Mouse (Mus musculus) thymus, adult 18-20 months (tissue): Measurements from ENCODE around the gene Eri3.

ENCODE experiments used
- DNase-seq, 2 experiments: peaks; one replicate each; pipeline ENCODE4 v3.0.0; 2022; ENCODE audit warnings: mixed read lengths in 2 of 2

Gene Eri3

DNA sequence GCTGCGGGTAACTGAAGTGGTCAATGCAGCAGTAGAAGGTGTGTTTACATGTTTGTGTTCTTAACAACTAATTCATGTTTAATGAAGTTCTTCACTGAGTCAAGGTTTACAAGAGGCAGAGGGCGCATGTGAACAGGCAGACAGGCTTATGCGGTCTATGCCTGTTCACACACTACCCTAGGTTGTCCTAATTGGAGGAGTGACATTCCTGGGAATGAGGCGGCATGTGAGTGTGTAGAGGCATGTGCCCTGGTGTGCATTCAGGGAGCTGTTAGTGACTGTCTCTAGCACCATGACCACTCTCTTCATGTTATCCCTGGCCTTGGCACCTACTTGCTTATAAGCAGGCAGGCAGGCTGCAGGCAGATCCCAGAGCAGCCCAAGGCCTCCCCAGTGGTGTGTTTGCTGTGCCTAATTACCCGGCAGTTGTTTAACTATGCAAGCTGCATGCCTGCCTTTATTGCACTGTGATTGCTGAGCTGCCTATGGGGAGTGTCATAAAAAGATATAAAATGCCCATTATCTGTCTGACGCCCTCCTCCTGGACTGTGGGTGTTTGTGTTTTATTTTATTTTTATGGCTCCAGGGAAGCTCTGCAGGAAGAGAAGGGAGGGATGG is 80.0 kb downstream of the Eri3 start:
- no peak for DNase-seq

DNA sequence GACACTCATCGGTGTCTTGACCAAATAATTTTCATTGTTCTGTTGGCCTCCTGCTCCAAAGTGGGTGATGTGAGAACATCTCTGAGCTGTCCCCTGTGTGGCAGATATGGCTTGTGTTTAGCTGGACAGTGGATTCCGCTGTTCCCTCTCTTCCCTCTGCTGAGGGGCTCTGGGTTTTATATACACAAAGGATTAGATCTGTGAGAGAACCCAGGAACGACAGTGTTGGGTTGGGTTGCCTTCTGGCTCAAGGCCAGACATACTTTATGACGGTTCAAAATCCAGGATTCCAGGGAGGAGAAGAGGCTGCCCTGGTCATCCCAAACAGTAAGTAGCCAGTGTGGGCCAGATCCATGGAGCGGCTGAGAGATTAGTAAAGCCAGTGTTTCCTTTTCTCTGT is 83.4 kb downstream of the Eri3 start:
- DNase-seq, result no peak

DNA sequence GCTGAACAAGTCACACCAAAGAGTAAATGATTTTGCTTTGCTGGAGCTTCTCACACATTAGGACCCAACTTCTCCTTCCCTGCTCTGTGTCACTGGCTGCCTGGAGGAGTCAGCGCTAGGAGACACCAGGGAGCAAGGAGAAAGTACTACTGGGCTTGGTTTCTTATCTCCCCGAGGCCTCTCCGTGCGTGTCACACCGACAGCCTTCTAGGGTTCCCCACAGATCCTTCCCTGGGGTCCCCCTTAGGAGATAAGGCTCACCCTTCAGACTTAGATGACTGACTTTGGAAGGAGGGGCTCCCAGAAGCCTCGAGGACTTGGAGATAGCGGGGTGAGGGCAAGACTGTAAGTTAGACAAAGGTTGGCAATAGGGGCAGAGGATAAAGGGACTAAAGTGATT is 84.5 kb downstream of the Eri3 start:
- DNase-seq, result no peak

DNA sequence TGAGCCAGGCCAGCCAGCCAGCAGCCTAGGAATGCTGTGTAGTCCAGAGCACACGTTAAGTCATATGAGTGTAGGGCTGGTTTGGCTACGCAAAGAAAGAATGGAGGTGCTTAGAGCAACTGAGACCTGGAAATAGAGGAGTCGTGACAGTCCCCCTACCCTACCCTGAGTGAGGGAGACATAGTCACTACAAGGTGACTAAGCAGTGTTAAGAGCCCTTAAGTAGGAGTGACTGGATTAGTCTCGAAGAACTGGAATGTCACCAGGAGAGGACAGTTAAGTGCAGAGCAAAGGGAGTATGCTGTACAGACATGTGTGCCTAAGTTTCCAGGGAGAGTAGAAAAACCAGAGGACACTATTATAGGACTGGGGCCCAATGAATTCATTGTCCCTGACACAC is 86.0 kb downstream of the Eri3 start:
- DNase-seq, result no peak

DNA sequence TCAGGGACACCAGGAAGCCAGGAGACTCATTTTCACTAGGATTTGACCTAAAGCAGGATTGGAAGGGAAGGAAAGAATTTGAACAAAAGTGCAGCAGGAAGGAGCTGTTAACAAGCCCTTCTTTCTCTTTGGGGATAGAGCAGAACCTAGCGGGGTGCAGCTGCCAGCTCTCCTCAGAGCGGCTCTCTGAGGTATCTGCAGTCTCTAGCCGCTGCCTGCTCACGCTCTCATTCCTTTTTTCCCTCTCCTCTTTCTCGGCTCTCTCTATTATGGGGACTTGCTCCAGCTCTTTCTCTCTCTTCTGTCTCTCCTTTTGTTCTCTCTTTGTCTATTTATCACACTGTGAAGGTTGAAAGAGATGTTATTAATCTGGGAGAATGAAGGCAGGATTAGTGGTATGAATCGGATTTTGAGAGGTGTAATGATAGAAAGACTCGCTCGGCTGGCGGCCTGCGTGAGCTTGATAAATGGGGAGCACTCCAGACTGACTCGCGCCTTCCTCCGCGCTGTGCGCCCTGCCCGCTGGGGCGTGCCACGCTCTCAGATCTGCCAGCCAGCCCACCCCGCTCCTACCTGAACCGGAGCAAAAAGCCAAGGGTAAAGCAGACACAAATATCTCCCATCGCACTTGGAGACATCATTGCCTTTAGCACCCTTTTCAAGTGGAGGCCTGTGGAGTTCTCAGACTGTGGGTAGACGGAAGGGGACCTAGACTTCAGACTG is 86.9 kb downstream of the Eri3 start:
- DNase-seq, result no peak

DNA sequence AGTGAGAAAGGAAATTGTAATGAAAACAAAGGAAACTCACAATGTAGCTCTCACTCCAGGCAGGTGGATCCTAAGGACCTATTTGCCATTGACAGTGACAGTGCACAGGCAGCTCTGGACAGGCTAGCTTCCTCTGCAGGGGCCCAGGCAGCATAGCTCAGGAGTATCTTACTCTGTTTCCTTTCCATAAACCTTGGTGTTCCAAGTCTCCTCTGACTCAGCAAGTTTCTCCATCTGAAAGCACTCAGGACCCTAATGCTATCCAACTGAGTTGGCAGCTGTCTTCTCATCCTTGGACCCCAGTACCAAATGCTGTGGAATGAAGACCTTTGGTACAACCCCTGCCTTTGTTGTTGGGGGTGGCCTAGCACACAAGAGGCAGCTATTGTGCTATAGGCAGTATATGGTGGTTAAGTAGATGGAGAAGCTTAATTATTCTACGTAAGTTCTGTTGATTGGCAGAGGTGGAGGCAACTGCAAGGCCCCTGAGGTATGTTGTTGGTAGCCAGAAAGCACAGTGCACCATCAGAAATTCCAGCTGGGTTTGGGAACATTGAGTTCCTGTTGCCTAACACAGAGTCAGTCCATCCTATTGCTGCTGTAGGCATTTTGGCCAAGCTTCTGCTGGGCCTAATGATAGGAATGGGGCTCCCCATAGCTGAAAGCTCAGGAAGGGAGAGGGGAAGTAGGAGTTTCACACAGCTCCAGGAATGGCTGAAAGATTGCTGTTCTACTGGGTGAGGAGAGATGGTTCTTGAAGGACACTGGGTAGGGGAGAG is 90.9 kb downstream of the Eri3 start:
- DNase-seq, result no peak

DNA sequence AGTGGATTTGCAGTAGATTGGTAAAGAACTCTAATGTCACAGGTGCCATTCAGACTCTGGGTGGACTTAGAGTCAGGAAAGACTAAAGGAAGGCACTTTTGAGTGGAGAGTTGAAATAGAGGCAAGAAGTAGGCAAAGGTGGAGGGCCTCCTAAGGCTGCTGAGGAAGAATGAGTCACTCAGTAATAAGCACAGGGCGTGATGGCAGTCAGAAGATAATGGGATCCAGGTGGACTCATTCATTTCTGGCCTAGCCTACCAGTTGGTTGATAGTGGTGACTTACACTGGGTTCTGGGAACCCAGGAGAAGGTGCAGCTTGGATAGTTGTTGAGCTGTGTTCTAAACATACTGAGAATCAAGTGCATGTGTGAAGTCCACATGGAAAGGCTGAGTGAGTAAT is 91.6 kb downstream of the Eri3 start:
- DNase-seq, result no peak

DNA sequence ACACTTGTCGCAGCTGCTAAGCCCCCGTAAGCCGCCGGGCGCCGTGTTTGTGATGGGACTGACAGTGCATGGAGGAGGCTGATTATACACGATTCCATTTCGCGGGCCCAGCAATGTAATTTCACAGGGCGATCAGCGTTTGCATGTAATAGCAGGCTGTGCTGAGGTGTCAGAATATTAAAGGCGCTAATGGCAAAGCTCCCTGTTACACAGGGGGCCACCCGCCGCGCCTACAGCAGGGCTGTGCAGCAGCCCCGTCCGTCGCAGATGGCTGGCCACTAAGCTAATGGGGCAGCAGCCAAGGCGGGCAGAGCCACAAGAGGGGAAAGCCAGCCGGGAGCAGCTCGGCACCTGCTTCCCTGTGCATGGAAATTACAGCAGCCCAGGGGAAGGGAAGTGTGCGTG is 94.9 kb downstream of the Eri3 start:
- DNase-seq, result no peak

DNA sequence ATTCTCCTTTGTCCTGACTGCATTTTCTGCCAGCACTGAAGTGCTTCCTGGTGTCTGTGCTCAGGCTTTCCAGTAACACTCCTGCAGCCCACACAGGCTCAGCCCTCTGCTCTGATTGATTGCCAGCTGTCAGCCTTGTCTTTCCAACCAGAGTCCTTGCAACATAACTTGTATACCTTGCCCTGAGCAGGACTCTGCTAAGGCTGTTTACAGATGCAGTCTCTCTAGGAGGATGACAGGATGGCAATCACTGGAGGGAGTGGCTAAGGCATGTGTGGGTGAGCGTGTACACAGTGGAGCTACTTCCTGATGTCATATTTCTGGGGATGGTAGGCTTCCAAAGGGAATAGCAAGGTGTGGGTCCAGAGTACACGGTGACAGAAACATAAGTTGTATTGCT is 95.7 kb downstream of the Eri3 start:
- no peak for DNase-seq

DNA sequence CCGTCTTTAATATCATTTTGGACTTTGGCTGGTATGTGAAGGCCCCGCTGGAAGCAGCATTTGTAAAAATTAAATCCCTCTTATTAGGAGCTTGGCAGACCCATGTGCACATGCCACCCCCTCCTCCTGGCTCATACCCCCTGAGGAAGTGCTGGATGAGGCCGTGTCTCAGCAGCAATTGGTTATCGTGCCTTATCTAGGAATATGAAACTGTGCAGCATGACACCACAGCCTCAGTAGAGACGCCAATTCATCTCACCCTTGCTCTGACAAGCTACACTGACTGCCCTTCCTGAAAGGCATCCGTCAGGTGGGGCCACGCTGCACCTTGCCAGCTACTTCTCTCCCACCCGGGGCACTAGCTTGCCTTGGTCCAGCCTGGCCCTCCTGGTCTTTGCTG is 96.3 kb downstream of the Eri3 start:
- DNase-seq, result no peak

DNA sequence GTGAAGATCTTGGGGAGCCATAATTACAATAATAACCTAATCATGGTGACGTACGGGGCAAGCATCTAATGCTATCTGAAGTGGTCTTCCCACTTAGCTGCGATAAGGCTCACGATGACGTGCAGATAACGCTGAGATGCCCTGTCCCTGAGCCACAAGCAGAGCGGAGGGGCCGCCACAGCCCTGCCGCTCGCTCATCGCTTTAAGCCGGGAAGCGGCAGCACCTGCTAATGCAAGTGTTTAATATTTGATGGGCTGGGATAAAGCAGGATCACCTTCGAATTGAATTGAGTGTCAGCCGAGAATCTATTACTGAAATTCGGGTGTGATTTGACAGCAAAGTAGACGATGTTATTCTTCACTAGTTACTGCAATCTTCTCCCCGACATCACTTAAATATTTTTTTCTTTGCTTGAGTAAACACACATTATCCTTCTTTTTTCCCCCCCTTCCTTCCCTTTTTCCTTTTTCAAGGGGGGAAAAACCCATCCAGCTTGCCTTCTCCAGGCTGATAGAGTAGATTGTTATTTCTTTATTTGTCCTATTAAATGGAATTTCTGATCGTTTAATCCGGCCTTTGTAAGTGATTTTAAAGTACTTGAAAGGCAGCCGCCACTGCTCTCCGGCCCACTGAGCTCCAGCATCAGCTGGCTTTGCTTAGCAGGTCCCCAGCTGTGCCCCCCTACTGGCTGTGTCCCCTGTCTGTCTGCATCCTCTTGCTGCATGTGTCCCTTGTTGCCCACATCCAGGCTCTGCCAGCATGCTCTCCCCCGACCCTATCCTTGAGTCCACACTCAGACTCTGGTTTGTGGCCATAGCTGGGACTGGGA is 97.0 kb downstream of the Eri3 start:
- DNase-seq, result no peak

DNA sequence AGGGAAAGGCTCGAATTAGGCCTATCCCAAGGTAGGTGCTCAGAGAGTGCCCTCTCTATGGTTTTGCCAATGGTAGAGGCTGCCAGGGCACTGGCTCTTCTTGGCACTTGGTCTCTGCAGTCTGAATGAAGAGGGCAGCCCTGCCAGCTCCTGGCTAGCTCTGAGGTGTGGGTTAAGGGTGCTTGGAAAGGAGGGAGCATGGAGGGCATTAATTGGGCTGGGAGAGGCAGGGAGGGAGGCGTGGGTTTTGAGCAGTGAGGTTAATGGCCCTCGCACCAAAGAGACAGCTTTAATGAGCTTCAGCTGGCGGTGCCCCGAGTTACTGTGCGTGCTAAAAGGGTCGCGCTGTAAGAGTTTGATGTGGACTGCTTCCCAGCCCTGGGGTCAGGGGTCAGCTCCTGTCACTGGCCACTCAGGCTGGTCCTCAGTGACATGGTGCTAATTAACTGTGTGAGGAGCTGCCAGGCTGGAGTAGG is 101.5 kb downstream of the Eri3 start:
- DNase-seq, result no peak

DNA sequence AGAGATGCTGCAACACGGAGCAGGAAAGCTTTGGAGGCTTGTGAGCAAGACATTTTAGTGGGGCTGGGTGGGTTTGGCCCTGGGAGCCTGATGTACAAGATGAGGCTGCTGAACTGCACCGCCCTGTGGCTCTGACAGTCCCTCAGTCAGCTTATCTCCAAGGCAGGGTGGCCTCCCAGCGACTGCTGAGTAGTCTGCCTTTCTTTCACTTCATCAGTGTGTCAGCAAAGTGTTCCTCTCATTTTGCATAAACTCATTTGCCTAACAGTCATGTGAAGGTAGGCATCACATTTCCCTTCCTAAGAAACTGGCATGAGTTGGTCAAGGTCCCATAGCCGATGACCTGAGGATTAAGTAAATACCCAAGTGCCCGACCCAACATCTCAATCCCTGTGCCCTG is 102.6 kb downstream of the Eri3 start:
- DNase-seq, result no peak

DNA sequence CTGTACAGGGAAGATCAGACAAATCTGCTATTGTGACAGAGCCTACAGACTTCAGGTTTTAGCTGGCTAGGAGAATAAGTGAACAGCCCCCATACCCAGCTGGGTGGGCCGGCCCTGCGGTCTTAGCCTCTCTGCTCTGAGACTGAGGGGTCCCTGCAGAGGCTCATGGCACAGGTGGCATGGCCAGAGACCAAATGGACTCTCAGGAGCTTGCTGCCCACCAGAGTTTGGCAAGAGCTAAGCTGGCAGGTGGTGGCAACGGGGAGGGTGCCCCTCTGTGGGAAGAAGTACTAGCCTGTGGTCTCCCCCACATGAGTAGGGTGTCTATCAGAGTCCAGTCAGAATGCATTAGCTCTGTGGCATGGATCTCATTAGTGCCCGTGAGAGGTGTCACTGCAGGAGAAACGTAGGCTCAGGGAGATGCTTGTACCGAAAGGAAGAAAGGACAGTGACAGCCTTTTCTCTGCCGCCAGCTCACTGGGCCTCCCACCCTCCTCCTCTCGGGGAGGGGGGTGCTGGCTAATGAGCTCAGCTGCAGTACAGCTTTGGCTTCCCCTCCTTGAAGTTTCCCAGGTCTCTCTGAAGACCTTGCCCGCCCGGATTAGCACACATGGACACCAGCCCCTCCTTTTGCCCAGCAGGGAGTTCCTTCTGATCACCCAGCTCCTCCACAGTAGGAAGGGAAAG is 104.0 kb downstream of the Eri3 start:
- no peak for DNase-seq

DNA sequence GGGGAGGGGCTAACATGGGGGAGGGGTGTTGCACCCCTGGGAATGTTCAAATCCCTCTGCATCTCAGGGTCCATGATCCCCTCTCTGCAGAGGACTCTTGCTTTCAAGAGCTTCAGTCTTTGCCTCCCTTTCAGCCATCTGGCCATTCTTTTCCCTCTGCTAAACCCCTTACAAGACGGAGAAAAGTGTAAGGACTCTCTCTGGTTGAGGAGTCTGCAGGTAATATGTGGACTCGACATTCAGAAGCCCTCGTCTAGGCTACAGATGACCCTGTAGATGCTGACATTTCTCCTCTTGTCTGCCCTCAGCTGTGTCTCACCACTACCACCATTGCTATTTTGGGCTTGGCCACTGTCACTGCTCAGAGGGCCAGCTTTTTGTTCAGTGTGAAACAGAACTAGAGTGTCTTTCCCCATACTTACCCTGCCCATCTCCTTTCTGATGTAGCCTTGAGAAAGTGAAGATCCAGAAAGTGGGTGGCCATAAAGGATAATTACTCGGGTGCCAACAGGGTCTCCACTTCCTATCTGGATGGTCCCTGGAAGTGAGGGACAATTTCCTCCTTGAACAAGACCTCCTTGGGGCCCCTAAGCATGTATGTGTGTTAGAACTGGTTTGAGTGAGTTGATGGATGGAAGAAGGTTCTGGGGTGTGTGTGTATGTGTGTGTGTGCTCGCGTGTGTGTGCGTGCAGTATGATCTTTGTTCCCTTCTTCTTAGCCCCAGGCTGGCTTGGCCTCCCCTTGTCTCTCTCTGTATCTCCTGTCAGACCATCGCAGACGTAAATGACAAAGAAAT is 104.7 kb downstream of the Eri3 start:
- no peak for DNase-seq

DNA sequence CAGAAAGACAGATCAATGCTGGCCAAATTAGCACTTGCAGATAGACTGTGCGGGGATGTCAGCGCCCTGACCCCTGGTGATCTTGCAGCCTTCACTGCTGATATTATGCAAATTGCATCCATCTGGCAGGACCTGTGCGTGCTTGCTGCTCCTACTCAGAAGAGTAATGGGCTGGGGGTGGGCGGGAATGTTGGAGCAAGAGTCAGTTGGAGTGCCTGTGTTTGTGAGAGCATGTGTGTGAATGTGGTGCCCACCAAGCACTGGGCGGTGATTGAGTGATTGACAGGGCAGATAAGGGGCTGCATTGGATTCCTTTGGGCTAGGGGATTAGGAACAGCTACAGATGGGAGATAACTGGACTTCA is 105.3 kb downstream of the Eri3 start:
- DNase-seq, result no peak

DNA sequence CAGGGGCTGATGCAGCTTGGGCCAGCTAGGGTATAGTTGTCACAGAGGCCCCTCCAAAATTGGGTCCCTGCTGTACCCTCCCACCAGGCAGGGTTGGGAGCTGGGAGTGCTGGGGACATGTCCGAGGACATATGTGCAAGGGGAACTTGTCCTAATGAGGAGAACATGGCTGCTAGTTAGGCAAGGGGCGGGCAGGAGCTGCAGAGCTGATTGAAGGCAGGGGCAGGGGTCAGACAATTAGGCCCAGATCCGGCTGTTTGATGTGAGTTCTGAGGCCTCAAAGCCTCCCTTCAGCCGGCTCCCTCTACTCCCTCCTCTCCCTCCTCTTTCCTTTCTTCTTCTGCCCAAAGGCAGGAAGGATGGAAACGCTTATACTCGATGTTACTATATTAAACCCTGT is 106.8 kb downstream of the Eri3 start:
- DNase-seq, result no peak

DNA sequence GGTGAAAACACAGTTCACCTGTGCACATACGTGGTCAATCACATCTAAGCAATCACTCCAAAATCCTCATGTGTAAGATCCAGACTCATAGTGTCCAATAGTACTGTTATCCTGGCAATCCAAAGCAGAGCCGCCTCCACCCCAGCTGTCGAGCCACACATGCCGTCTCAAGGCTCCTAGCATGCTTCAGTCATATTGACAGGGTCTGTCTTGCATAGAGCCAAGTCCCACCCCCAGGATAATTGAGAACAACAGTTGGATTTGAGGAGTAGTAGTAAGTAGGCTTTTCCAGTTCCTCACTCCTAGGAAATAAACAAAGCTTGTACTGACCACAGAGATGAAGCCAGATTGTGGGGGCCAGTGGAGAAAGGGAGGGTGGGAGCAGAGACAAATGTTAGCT is 107.5 kb downstream of the Eri3 start:
- no peak for DNase-seq

DNA sequence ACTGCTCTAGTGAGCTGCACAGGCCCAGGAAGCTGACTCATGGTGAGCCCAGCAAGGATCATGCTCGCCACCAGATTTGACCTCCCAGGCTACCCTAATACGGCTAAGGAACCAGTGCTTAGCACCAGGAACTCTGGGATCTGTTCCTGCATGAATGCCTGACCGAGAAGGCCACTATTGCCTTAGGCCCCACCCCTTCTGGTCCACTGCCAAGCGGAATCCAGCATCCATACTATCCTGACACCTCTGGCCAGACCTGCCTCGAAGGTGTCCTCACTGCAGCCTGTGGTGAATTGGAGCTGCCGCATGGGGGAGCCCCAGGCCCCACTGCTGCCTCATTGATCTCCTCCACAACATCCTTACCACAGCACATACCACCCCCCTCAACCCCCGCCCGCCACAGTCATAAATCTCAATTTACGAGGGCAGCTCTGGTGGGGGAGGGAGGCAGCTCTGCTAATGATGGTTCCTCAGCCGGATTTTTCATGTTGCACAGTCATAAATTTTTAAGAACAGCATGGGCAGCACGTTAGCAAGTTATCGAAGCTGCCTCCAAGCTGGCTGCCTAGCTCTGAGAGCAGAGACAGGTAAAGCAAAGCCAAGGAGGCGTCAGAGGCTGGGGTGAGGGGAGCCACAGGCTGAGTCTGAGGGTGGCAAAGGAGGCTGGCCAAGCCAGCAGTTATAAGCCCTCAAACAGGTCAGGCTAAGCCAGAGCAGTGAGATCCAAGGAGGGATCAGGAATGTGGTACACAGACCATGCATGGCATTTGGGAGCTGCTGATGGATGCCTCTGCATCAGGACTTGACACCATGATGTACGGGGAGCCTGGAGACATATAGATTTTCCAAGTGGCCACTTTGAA is 108.6 kb downstream of the Eri3 start:
- DNase-seq, result no peak

DNA sequence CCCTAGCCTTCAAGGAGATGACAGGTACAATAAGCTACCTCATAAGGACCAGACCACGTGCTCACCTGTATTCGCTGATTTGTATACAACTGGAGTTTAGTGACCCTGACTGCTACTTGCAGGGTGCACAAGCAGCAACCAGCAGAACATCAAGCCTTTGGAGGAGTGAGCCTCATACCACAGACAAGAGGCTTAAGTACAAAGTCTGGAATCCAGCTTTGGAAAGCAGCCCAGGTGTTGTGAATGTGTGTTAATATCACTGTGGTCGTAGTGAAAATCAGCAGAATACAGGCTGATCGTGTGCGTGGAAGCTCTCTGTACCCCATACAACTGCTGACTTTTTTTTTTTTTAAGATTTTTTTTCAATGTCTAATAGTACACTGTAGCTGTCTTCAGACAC is 109.8 kb downstream of the Eri3 start:
- DNase-seq, result no peak
